Mouse (Mus musculus) liver, embryonic 16.5 days (tissue): ENCODE measurements around the gene Rsf1. TPM values are rescaled to one million over a fixed set of nuclear protein-coding genes. Genes with fewer than 3 reads are reported as not detected.

Source experiments
- ATAC-seq: fragments of 200-750 bp; cut with Nextera tagmentation; 2 replicates; pipeline ENCODE4 v1.8.0; 2017; ENCODE audit warnings: low read depth, mild to moderate bottlenecking, moderate number of reproducible peaks, moderate library complexity
- H3K27ac ChIP-seq: fragments of 300-500 bp; sonication (generic); 2 replicates; pipeline ENCODE4 v1.5.1; 2014; ENCODE audit warnings: mild to moderate bottlenecking, low read length
- H3K27me3 ChIP-seq: fragments of 300-500 bp; sonication (generic); 2 replicates; pipeline ENCODE4 v1.6.1; 2014; ENCODE audit warnings: low read depth, low read length, mixed read lengths; ENCODE audit not compliant: control insufficient read depth, insufficient read depth
- H3K36me3 ChIP-seq: fragments of 300-500 bp; sonication (generic); 2 replicates; pipeline ENCODE4 v1.6.1; 2014; ENCODE audit warnings: mild to moderate bottlenecking; ENCODE audit not compliant: control insufficient read depth, insufficient read depth
- H3K4me1 ChIP-seq: fragments of 300-500 bp; sonication (generic); 2 replicates; pipeline ENCODE4 v1.6.1; 2014; ENCODE audit warnings: low read depth, low read length, mixed read lengths; ENCODE audit not compliant: control insufficient read depth
- H3K4me2 ChIP-seq: fragments of 300-500 bp; sonication (generic); 2 replicates; pipeline ENCODE4 v1.6.1; 2014; ENCODE audit warnings: low read depth, low read length, mixed read lengths
- H3K4me3 ChIP-seq: fragments of 300-500 bp; sonication (generic); 2 replicates; pipeline ENCODE4 v1.5.1; 2014; ENCODE audit warnings: low read depth, mild to moderate bottlenecking, low read length
- H3K9ac ChIP-seq: fragments of 300-500 bp; sonication (generic); 2 replicates; pipeline ENCODE4 v1.6.1; 2014; ENCODE audit warnings: low read depth, low read length
- H3K9me3 ChIP-seq: fragments of 300-500 bp; sonication (generic); replicated peaks from 2 replicates; pipeline ENCODE4 v1.6.1; 2016; ENCODE audit warnings: low read length; ENCODE audit not compliant: control insufficient read depth
- WGBS: fragments of 180-500 bp; shearing (Covaris S2); extraction: QIAGEN DNeasy Blood & Tissue Kit; methylation state at CpG from one replicate; pipeline ENCODE4 v1.1.7; 2014; ENCODE audit not compliant: insufficient replicate concordance; 5-methylcytosine and 5-hydroxymethylcytosine counted together
- polyA plus RNA-seq: library from polyadenylated mRNA; unstranded; fragments of >200 nt; fragmentation: Nextera tagmentation; extraction: Ambion mirVana; gene quantifications from 2 replicates; pipeline ENCODE4 v1.2.1, GENCODE M21; 2015

The Rsf1 gene
- polyA plus RNA-seq, 1 experiment from 2014 or later, result 5.3 TPM

- 79% methylated on average over 5 of the region's 5 CpGs for WGBS
- no peaks in the 10 kb centered on the region for H3K36me3 ChIP-seq
- H3K9ac ChIP-seq, result no peak overlapping the region
- H3K27ac ChIP-seq, result no peak overlapping the region
- no peaks in the 10 kb centered on the region for H3K9me3 ChIP-seq
- H3K4me1 ChIP-seq, result no peaks in the 10 kb centered on the region
- no peak overlapping the region for H3K4me3 ChIP-seq
- no peak for ATAC-seq
- no peak overlapping the region for H3K4me2 ChIP-seq
- no peaks in the 10 kb centered on the region for H3K27me3 ChIP-seq
Measured at GRCm38 (mm10) chr7:97621346-97621745, 41.7 kb downstream of the Rsf1 start.

GRCm38 (mm10) chr7:97622676-97623075, 43.0 kb downstream of the Rsf1 start:
- Histone ChIP-seq H3K9me3 (no peaks in the 10 kb centered on the region), H3K4me2 (no peak overlapping the region), H3K36me3 (no peaks in the 10 kb centered on the region), H3K4me3 (no peak overlapping the region), H3K9ac (no peak overlapping the region), H3K27me3 (no peaks in the 10 kb centered on the region), H3K27ac (no peak overlapping the region), H3K4me1 (no peaks in the 10 kb centered on the region)
- no peak for ATAC-seq
- 83% methylated on average over 1 of the region's 1 CpGs for WGBS

DNA sequence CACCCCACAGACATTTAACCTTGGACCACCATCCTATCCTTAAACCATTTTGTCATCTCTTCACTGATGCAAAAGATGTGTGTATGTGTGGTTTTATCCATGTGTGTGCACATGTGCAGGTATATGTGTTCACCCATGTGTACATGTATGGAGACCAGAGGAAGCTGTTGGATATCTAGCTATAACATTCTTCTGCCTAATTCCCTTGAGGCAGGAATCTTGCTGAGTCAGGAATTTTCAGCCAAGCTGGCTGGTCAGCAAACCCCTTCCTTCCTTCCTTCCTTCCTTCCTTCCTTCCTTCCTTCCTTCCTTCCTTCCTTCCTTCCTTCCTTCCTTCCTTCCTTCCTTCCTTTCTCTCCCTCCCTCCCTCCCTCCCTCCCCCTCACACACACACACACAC, 43.7 kb downstream of the Rsf1 start:
- no peak overlapping the region for H3K4me2 ChIP-seq
- H3K27me3 ChIP-seq, result no peaks in the 10 kb centered on the region
- no peak overlapping the region for H3K27ac ChIP-seq
- no peak overlapping the region for H3K9ac ChIP-seq
- no peak for ATAC-seq
- H3K9me3 ChIP-seq, result no peaks in the 10 kb centered on the region
- no peak overlapping the region for H3K4me3 ChIP-seq
- H3K4me1 ChIP-seq, result no peaks in the 10 kb centered on the region
- no peaks in the 10 kb centered on the region for H3K36me3 ChIP-seq

DNA sequence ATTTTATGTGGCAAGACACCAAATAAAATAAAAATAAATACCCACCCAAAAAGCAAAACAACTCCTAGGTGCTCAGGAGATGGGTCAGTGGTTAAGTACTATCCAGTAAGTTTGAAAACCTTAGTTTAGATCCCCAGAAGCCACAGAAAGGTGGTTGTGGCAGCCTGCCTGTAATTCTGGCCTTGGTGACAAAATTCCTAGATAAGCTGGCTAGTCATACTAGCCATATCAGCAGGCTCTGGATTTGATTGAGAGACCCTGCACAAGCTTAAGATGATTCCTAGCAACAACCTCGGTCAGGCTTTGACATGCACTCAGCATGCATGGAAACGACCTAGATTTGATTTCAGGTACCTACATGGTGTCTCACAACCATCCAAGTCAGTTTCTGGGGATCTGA, 49.7 kb downstream of the Rsf1 start:
- Histone ChIP-seq H3K4me1 (no peaks in the 10 kb centered on the region), H3K9me3 (no peaks in the 10 kb centered on the region), H3K9ac (no peak overlapping the region), H3K4me3 (no peak overlapping the region), H3K4me2 (no peak overlapping the region), H3K27ac (no peak overlapping the region), H3K27me3 (no peaks in the 10 kb centered on the region), H3K36me3 (no peaks in the 10 kb centered on the region)
- ATAC-seq, result no peak
- WGBS, result 57% methylated on average over 2 of the region's 2 CpGs

DNA sequence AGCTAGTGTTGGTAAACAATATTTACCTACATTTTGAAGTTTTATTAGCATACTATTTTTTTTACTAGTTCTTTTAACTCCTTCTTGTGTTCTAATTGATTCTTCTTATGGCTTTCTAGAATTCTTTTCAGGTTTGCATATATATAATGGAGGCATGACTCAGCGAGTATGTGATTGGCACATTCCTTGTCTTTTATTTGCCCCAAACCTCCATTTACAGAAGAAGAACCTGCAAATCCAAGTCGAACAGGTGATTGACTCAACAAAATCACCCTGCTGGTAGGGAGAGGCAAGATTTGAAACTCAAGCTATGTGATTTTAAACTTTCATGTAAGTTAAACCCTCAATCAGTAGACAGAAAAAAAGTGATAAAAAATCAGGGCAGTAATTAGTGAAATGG, 51.6 kb downstream of the Rsf1 start:
- no peaks in the 10 kb centered on the region for H3K36me3 ChIP-seq
- no peak for ATAC-seq
- H3K9me3 ChIP-seq, result no peaks in the 10 kb centered on the region
- H3K4me1 ChIP-seq, result no peaks in the 10 kb centered on the region
- WGBS, result 71% methylated on average over 2 of the region's 2 CpGs
- H3K27ac ChIP-seq, result no peak overlapping the region
- no peak overlapping the region for H3K4me3 ChIP-seq
- no peak overlapping the region for H3K4me2 ChIP-seq
- no peak overlapping the region for H3K9ac ChIP-seq
- H3K27me3 ChIP-seq, result no peaks in the 10 kb centered on the region

DNA sequence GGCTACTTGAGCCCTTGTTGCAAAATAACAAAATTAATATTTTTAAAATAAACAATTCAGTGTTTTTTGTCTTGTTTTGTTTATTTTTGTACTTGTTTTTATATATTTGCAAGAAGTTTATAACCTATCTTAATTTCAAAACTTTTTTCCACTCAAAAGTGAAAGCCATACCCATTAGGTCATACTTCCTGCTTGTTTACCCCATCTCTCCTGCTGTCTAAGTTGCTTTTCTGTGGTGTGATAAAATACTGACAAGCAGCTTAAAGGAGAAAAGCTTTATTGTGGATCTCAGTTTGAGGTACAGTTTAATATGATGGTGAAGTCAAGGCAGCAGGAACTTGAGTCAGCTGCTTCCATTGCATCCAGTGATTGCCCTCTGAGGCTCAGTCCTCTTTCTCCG, 53.2 kb downstream of the Rsf1 start:
- Histone ChIP-seq H3K36me3 (no peaks in the 10 kb centered on the region), H3K9ac (no peak overlapping the region), H3K9me3 (no peaks in the 10 kb centered on the region), H3K27ac (no peak overlapping the region), H3K4me3 (no peak overlapping the region), H3K4me1 (no peaks in the 10 kb centered on the region), H3K4me2 (no peak overlapping the region), H3K27me3 (no peaks in the 10 kb centered on the region)
- WGBS, result 76% methylated on average over 1 of the region's 1 CpGs
- ATAC-seq, result no peak

- no peaks in the 10 kb centered on the region for H3K36me3 ChIP-seq
- H3K4me3 ChIP-seq, result no peak overlapping the region
- no peak overlapping the region for H3K4me2 ChIP-seq
- H3K27me3 ChIP-seq, result no peaks in the 10 kb centered on the region
- H3K9ac ChIP-seq, result no peak overlapping the region
- ATAC-seq, result no peak
- H3K4me1 ChIP-seq, result no peaks in the 10 kb centered on the region
- no peak overlapping the region for H3K27ac ChIP-seq
- WGBS, result 69% methylated on average over 3 of the region's 3 CpGs
- no peaks in the 10 kb centered on the region for H3K9me3 ChIP-seq
Measured at GRCm38 (mm10) chr7:97645060-97645459, 65.4 kb downstream of the Rsf1 start.

- Histone ChIP-seq H3K4me1 (no peaks in the 10 kb centered on the region), H3K9ac (no peak overlapping the region), H3K36me3 (no peaks in the 10 kb centered on the region), H3K27me3 (no peaks in the 10 kb centered on the region), H3K9me3 (no peaks in the 10 kb centered on the region), H3K27ac (no peak overlapping the region), H3K4me2 (no peak overlapping the region), H3K4me3 (no peak overlapping the region)
- ATAC-seq, result no peak
- WGBS, result 84% methylated on average over 5 of the region's 5 CpGs
Measured at GRCm38 (mm10) chr7:97647656-97648055, 68.0 kb downstream of the Rsf1 start.

DNA sequence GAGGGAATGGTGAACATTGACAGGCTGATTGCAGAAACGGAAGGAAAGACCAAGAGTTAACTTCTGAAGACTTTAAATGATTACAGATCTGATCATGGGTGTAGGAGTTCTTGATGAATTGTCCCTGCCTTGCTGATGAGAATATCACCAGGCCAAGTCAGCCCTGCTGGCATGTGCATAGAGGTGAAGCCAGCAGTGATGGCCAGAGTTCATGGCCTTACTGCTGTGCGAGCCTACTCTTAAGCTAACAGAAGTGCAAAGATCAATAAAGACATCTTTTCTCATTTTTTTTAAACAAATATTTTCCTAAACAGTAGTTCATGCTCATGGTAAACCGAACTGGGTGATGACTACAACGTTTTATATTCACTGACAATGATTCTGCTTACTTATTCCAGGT, 71.0 kb downstream of the Rsf1 start:
- Histone ChIP-seq H3K27ac (no peak overlapping the region), H3K4me3 (no peak overlapping the region), H3K36me3 (no peaks in the 10 kb centered on the region; the same call in 1 of the 2 replicates), H3K27me3 (no peaks in the 10 kb centered on the region), H3K9ac (no peak overlapping the region), H3K4me2 (no peak overlapping the region), H3K9me3 (no peaks in the 10 kb centered on the region), H3K4me1 (no peaks in the 10 kb centered on the region)
- WGBS, result 72% methylated on average over 4 of the region's 4 CpGs
- peak; percentile 41; the same call in 1 of the 2 replicates for ATAC-seq

DNA sequence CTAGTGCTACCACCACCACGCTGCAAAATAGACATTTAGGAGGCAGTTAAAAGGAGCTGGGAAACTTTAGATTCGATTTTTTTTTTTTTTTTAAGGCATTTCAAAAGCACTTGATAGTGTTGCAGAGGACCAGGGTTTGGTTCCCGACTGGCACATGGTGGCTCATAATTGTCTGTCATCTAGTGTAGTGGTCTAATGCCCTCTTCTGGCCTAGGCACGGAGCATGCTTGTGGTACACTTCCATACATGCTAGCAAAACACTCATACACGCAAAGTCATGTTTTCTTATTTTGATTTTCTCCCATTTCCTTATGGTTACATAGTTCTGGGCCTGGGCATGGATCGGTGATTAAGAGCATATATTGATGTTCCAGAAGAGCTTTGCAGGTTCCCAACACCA, 76.5 kb downstream of the Rsf1 start:
- no peaks in the 10 kb centered on the region for H3K9me3 ChIP-seq
- no peaks in the 10 kb centered on the region for H3K4me1 ChIP-seq
- no peak for ATAC-seq
- H3K4me2 ChIP-seq, result no peak overlapping the region
- H3K9ac ChIP-seq, result no peak overlapping the region
- no peaks in the 10 kb centered on the region for H3K27me3 ChIP-seq
- H3K27ac ChIP-seq, result no peak overlapping the region
- peaks cover 5% of the 10 kb centered on the region for H3K36me3 ChIP-seq
- no peak overlapping the region for H3K4me3 ChIP-seq
- WGBS, result 74% methylated on average over 6 of the region's 6 CpGs
